Mouse (Mus musculus) lung, adult 2 months (tissue): ENCODE measurements around the gene Taz.
A peak's percentile ranks its signal among the peaks of the same experiment; 100 is the strongest.

Source experiments
- CTCF ChIP-seq: fragments of 200-500 bp; IDR thresholded peaks from 2 replicates; pipeline ENCODE4 v1.5.1; 2011; ENCODE audit warnings: mild to moderate bottlenecking, low read length, control low read depth; ENCODE audit not compliant: insufficient read depth
- POLR2A ChIP-seq: fragments of 200-500 bp; IDR thresholded peaks from 2 replicates; pipeline ENCODE4 v1.6.1; 2011; ENCODE audit warnings: low read depth, mild to moderate bottlenecking, control low read depth, low read length, borderline replicate concordance; ENCODE audit errors: extremely low read depth

- TF ChIP-seq CTCF (no peak), POLR2A (peak; percentile 56; the same call in 1 of the 2 replicates)
Observed at GRCm38 (mm10) chrX:74245687-74246086, 36.0 kb upstream of the Taz start.
